20 mouse cellular contexts compared by ENCODE assay signal in the genomic region with DNA sequence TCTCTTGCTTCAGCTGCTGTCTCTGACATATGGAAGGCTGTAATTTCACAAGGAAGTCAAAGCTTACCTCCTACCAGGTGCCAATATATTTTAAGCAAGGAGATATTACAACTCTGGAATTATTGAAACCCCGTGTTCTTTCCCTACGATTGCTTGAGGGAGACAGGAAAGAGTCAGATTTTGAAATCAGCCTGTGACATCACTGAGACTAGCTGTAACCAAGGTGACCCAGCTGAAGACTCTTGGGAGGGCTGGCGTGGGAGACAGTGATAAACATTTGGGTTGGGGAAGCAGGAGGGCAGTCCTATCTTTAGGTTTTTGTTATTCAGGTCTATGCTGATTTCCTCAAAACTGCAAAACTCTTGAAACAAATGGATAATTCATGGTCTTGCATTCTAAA.
DNase-seq lines count a peak whose midpoint lies in the region; ATAC-seq lines count a peak whose summit lies in the region.
"Had no signal": no experiment of that assay in that cellular context is flagged by ENCODE, and none has a peak within 500 bp of the region (broad histone marks: within the 10 kb centered on the region; RNA-seq: fewer than 3 reads in every experiment).

No protein-coding gene starts in this region.

- no peak for DNase-seq in frontal cortex, postnatal 14 days (ENCODE audit: low spot score in 2 of 2)
- DNase-seq in layer of hippocampus, adult 9-11 months = peak; percentile 30
- no peak for DNase-seq in layer of hippocampus, adult 9-10 months (ENCODE audit: low spot score)
- DNase-seq in right cerebral cortex, adult 2 months (ENCODE audit: low spot score in 2 of 2) = peak; percentile 31 to 32
- DNase-seq in right cerebral cortex, postnatal 4 days = no peak
- DNase-seq in spleen, postnatal 4 days (ENCODE audit: low spot score in 2 of 2) = no peak
- DNase-seq: adrenal gland, postnatal 14 days; B cell, adult 2 months; cerebellum, adult 2 months; cerebellum, postnatal 10 days; forebrain, postnatal 0 days; gastrocnemius, postnatal 14 days; heart, postnatal 10 days; heart, postnatal 4 days had no signal

- ATAC-seq in frontal cortex, adult (ENCODE audit: low TSS enrichment) = peak; percentile 85
- ATAC-seq: activated CD4-positive, CD25-positive, alpha-beta regulatory T cell, adult 4 months; CD4-positive, CD25-positive, alpha-beta regulatory T cell, adult 4 months; forebrain, embryonic 13.5 days; forebrain, postnatal 0 days; hindbrain, embryonic 16.5 days; inflammation-experienced regulatory T-cells, adult 6 months had no signal

Comparison
In these comparisons a context has a peak if more than half of its experiments do, and no peak if none do; other contexts are left out.
1. DNase-seq: peak in layer of hippocampus, adult 9-11 months (single experiment) and right cerebral cortex, adult 2 months (2 of 2); none in frontal cortex, postnatal 14 days (0 of 2), layer of hippocampus, adult 9-10 months (single experiment), right cerebral cortex, postnatal 4 days (single experiment) and spleen, postnatal 4 days (0 of 2).